Mouse (Mus musculus) embryonic fibroblast, embryonic 13.5 days (primary cell): ENCODE results near the gene Fut9.

Experiments used
- CTCF ChIP-seq: IDR thresholded peaks from 2 replicates; pipeline ENCODE4 v1.5.1; 2011; ENCODE audit warnings: mild to moderate bottlenecking, control low read depth, low read length, moderate library complexity, borderline replicate concordance; ENCODE audit not compliant: insufficient read depth
- POLR2A ChIP-seq: IDR thresholded peaks from 2 replicates; pipeline ENCODE4 v1.6.1; 2011; ENCODE audit warnings: low read depth, mild to moderate bottlenecking, control low read depth, low read length, moderate library complexity

- TF ChIP-seq CTCF (no peak), POLR2A (no peak)
Observed at GRCm38 (mm10) chr4:25738782-25739181, 61.3 kb downstream of the Fut9 start.
